Mouse (Mus musculus): ENCODE data around the gene Eif3l. TPM values are rescaled to one million over a fixed set of nuclear protein-coding genes. Genes with fewer than 3 reads are reported as not detected.
A peak's percentile ranks its signal among the peaks of the same experiment; 100 is the strongest.

Eif3l gene
- polyA plus RNA-seq, 1 experiment from 2014 or later, result 135 TPM

GRCm38 (mm10) chr15:79139640-79140039 is 64.7 kb downstream of the Eif3l start:
- no peak overlapping the region for H3K27ac ChIP-seq (replicated peaks)
- WGBS, result 52% methylated on average over 10 of the region's 10 CpGs
- TF ChIP-seq EP300 (optimal IDR thresholded peaks at IDR 0.05) (no peak), CTCF (IDR thresholded peaks at IDR 0.05; ENCODE audit: low read depth) (peak; percentile 77)
- H3K4me2 ChIP-seq (replicated peaks; ENCODE audit: low read depth), result no peak overlapping the region
- no peak overlapping the region for H3K9ac ChIP-seq (ENCODE audit: low read length)
- no peak overlapping the region for H3K4me3 ChIP-seq (ENCODE audit: low read depth, low read length)
- ATAC-seq (ENCODE audit: low FRiP score, low TSS enrichment), result no peak
- H3K36me3 ChIP-seq (ENCODE audit: control insufficient read depth, insufficient read depth, low read length), result peaks cover 1% of the 10 kb centered on the region; the same call in 1 of the 2 replicates
- H3K27me3 ChIP-seq (ENCODE audit: control insufficient read depth, insufficient read depth, low read length), result no peaks in the 10 kb centered on the region
- H3K9me3 ChIP-seq (ENCODE audit: control insufficient read depth, low read length), result no peaks in the 10 kb centered on the region
- H3K4me1 ChIP-seq (replicated peaks; ENCODE audit: control insufficient read depth, insufficient read depth), result no peaks in the 10 kb centered on the region
- peak; percentile 36 for DNase-seq (ENCODE audit: low spot score)

GRCm38 (mm10) chr15:79140866-79141565 is 66.0 kb downstream of the Eif3l start, which contains the start of the genes Polr2f and 1700088E04Rik:
Polr2f (plus strand) TSS chr15:79141009.
1700088E04Rik (minus strand) TSS chr15:79141253.
- peak within 1 kb of the TSS; percentile 69 for H3K27ac ChIP-seq (replicated peaks)
- WGBS, result under 1% methylated on average over 57 of the region's 57 CpGs
- DNase-seq (ENCODE audit: low spot score) (peak; percentile 95), ATAC-seq (ENCODE audit: low FRiP score, low TSS enrichment) (peak; percentile 71)
- peak within 1 kb of the TSS; percentile 85 for H3K9ac ChIP-seq (ENCODE audit: low read length)
- H3K4me2 ChIP-seq (replicated peaks; ENCODE audit: low read depth), result peak within 1 kb of the TSS; percentile 88
- H3K4me1 ChIP-seq (replicated peaks; ENCODE audit: control insufficient read depth, insufficient read depth), result no peaks in the 10 kb centered on the region
- no peaks in the 10 kb centered on the region for H3K27me3 ChIP-seq (ENCODE audit: control insufficient read depth, insufficient read depth, low read length)
- H3K36me3 ChIP-seq (ENCODE audit: control insufficient read depth, insufficient read depth, low read length), result peaks cover 4% of the 10 kb centered on the region; the same call in 1 of the 2 replicates
- TF ChIP-seq CTCF (IDR thresholded peaks at IDR 0.05; ENCODE audit: low read depth) (no peak), EP300 (optimal IDR thresholded peaks at IDR 0.05) (no peak)
- H3K4me3 ChIP-seq (ENCODE audit: low read depth, low read length), result peak within 1 kb of the TSS; percentile 71
- no peaks in the 10 kb centered on the region for H3K9me3 ChIP-seq (ENCODE audit: control insufficient read depth, low read length)

DNA sequence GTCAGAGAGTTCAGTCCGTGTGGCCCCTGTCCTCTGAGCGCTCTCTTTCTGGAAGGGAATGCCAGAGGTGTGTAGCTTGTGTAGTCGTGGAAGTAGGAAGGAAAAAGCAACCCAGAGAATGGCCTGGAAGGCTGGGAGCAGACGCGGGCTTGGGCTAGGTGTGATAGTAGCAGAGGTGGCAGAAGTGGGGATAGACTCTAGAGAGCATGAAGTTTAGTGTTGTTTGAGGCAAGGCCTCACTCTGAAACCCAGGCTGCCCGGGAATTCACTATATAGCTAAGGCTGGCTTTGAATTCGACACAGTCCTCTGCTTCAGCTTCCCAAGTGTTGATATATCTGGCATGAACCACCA is 66.6 kb downstream of the Eif3l start:
- ATAC-seq (ENCODE audit: low FRiP score, low TSS enrichment) (peak; percentile 2; the same call in 1 of the 2 replicates), DNase-seq (ENCODE audit: low spot score) (no peak)
- H3K9me3 ChIP-seq (ENCODE audit: control insufficient read depth, low read length), result no peaks in the 10 kb centered on the region
- peak overlapping the region; percentile 71 for H3K4me3 ChIP-seq (ENCODE audit: low read depth, low read length)
- peak overlapping the region; percentile 88 for H3K4me2 ChIP-seq (replicated peaks; ENCODE audit: low read depth)
- peak overlapping the region; percentile 85 for H3K9ac ChIP-seq (ENCODE audit: low read length)
- TF ChIP-seq CTCF (IDR thresholded peaks at IDR 0.05; ENCODE audit: low read depth) (no peak), EP300 (optimal IDR thresholded peaks at IDR 0.05) (no peak)
- peaks cover 7% of the 10 kb centered on the region for H3K36me3 ChIP-seq (ENCODE audit: control insufficient read depth, insufficient read depth, low read length)
- no peaks in the 10 kb centered on the region for H3K27me3 ChIP-seq (ENCODE audit: control insufficient read depth, insufficient read depth, low read length)
- WGBS, result under 1% methylated on average over 7 of the region's 7 CpGs
- H3K4me1 ChIP-seq (replicated peaks; ENCODE audit: control insufficient read depth, insufficient read depth), result no peaks in the 10 kb centered on the region
- H3K27ac ChIP-seq (replicated peaks), result peak overlapping the region; percentile 69

DNA sequence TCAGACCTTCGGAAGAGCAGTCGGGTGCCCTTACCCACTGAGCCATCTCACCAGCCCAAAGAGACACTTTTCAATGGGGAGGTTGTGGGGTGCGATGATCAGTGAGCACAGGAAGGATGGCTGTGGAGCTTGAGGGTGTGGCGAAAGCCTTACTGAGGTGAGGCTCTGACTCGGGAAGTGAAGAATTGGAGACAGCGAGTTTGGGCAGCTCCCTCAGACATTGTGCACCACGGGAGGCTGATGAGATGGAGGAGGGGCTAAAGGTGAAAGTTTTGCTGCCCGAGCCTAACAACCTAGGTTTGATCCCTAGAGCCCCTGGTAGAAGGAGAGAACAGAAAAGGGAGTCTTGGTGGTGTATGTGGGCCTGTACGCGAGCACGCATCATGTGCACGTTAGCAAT is 68.3 kb downstream of the Eif3l start:
- Histone ChIP-seq H3K27me3 (ENCODE audit: control insufficient read depth, insufficient read depth, low read length) (no peaks in the 10 kb centered on the region), H3K36me3 (ENCODE audit: control insufficient read depth, insufficient read depth, low read length) (peaks cover 14% of the 10 kb centered on the region), H3K27ac (replicated peaks) (peak overlapping the region; percentile 70), H3K4me1 (replicated peaks; ENCODE audit: control insufficient read depth, insufficient read depth) (no peaks in the 10 kb centered on the region), H3K9me3 (ENCODE audit: control insufficient read depth, low read length) (no peaks in the 10 kb centered on the region), H3K9ac (ENCODE audit: low read length) (no peak overlapping the region), H3K4me2 (replicated peaks; ENCODE audit: low read depth) (no peak overlapping the region), H3K4me3 (ENCODE audit: low read depth, low read length) (no peak overlapping the region)
- WGBS, result 74% methylated on average over 12 of the region's 12 CpGs
- no peak for ATAC-seq (ENCODE audit: low FRiP score, low TSS enrichment)
- TF ChIP-seq EP300 (optimal IDR thresholded peaks at IDR 0.05), result no peak
- no peak for DNase-seq (ENCODE audit: low spot score)

Other genes starting within 250 kb of the Eif3l start
- gene Cdc42ep1, start 232.6 kb upstream of the Eif3l start, polyA plus RNA-seq (2015; fragmentation: Nextera tagmentation; extraction: Ambion mirVana), result 37.7 and 45.4 TPM in 2 replicates
- 39.4 and 39.5 TPM in 2 replicates for gene Lgals2, start 219.7 kb upstream of the Eif3l start, polyA plus RNA-seq (2015; fragmentation: Nextera tagmentation; extraction: Ambion mirVana)
- 35.6 and 39.3 TPM in 2 replicates for gene Gga1, start 198.0 kb upstream of the Eif3l start, polyA plus RNA-seq (2015; fragmentation: Nextera tagmentation; extraction: Ambion mirVana)
- 0.27 and 0.28 TPM in 2 replicates for gene Gm49510, start 175.5 kb upstream of the Eif3l start, polyA plus RNA-seq (2015; fragmentation: Nextera tagmentation; extraction: Ambion mirVana)
- gene Sh3bp1, start 175.4 kb upstream of the Eif3l start, polyA plus RNA-seq (2015; fragmentation: Nextera tagmentation; extraction: Ambion mirVana), result 22.7 and 27.4 TPM in 2 replicates
- gene Pdxp, start 161.3 kb upstream of the Eif3l start, polyA plus RNA-seq (2015; fragmentation: Nextera tagmentation; extraction: Ambion mirVana), result 4.1 and 4.3 TPM in 2 replicates
- 1,326 and 1,632 TPM in 2 replicates for gene Lgals1, start 148.5 kb upstream of the Eif3l start, polyA plus RNA-seq (2015; fragmentation: Nextera tagmentation; extraction: Ambion mirVana)
- 32.3 and 36.4 TPM in 2 replicates for gene Nol12, start 140.2 kb upstream of the Eif3l start, polyA plus RNA-seq (2015; fragmentation: Nextera tagmentation; extraction: Ambion mirVana)
- gene Triobp, start 127.5 kb upstream of the Eif3l start, polyA plus RNA-seq (2015; fragmentation: Nextera tagmentation; extraction: Ambion mirVana), result 22.4 and 30.6 TPM in 2 replicates
- gene H1f0, start 46.7 kb upstream of the Eif3l start, polyA plus RNA-seq (2015; fragmentation: Nextera tagmentation; extraction: Ambion mirVana), result 285 and 309 TPM in 2 replicates
- 0.31 and 0.34 TPM in 2 replicates for gene Galr3, start 33.3 kb upstream of the Eif3l start, polyA plus RNA-seq (2015; fragmentation: Nextera tagmentation; extraction: Ambion mirVana)
- 27.1 and 28.0 TPM in 2 replicates for gene Ankrd54, start 12.3 kb upstream of the Eif3l start, polyA plus RNA-seq (2015; fragmentation: Nextera tagmentation; extraction: Ambion mirVana)
- gene Micall1, start 33.7 kb downstream of the Eif3l start, polyA plus RNA-seq (2015; fragmentation: Nextera tagmentation; extraction: Ambion mirVana), result 7.0 and 7.8 TPM in 2 replicates
- gene Polr2f, start 65.8 kb downstream of the Eif3l start, polyA plus RNA-seq (2015; fragmentation: Nextera tagmentation; extraction: Ambion mirVana), result 308 and 320 TPM in 2 replicates
- gene 1700088E04Rik, start 66.1 kb downstream of the Eif3l start, polyA plus RNA-seq (2015; fragmentation: Nextera tagmentation; extraction: Ambion mirVana), result 6.4 and 7.9 TPM in 2 replicates
- 3.6 and 3.9 TPM in 2 replicates for gene Sox10, start 90.1 kb downstream of the Eif3l start, polyA plus RNA-seq (2015; fragmentation: Nextera tagmentation; extraction: Ambion mirVana)
- 25.7 and 26.7 TPM in 2 replicates for gene Pick1, start 154.0 kb downstream of the Eif3l start, polyA plus RNA-seq (2015; fragmentation: Nextera tagmentation; extraction: Ambion mirVana)
- gene Gm49486, start 154.2 kb downstream of the Eif3l start, polyA plus RNA-seq (2015; fragmentation: Nextera tagmentation; extraction: Ambion mirVana), result 0.23 and 0.27 TPM in 2 replicates
- gene Slc16a8, start 179.6 kb downstream of the Eif3l start, polyA plus RNA-seq (2015; fragmentation: Nextera tagmentation; extraction: Ambion mirVana), result 0.10 and 0.12 TPM in 2 replicates
- gene Baiap2l2, start 210.4 kb downstream of the Eif3l start, polyA plus RNA-seq (2015; fragmentation: Nextera tagmentation; extraction: Ambion mirVana), result 4.1 and 4.9 TPM in 2 replicates

Measured in stomach, postnatal 0 days (tissue).